Mouse (Mus musculus): ENCODE results near the gene Grid2.
A peak's percentile ranks its signal among the peaks of the same experiment; 100 is the strongest.

Grid2 gene

GRCm38 (mm10) chr6:64605753-64606152 is 1350.1 kb downstream of the Grid2 start:
- no peak for DNase-seq (ENCODE audit: low spot score)

GRCm38 (mm10) chr6:64607041-64607440 is 1351.4 kb downstream of the Grid2 start:
- no peak for DNase-seq (ENCODE audit: low spot score)

- peak; percentile 51 for DNase-seq (ENCODE audit: low spot score)
Measured at GRCm38 (mm10) chr6:64607942-64608341, 1352.3 kb downstream of the Grid2 start.

GRCm38 (mm10) chr6:64616843-64617242 is 1361.2 kb downstream of the Grid2 start:
- no peak for DNase-seq (ENCODE audit: low spot score)

- no peak for DNase-seq (ENCODE audit: low spot score)
Measured at GRCm38 (mm10) chr6:64617417-64618135, 1361.9 kb downstream of the Grid2 start.

- peak; percentile 48 for DNase-seq (ENCODE audit: low spot score)
Measured at GRCm38 (mm10) chr6:64623404-64623803, 1367.7 kb downstream of the Grid2 start.

- DNase-seq (ENCODE audit: low spot score), result no peak
Measured at GRCm38 (mm10) chr6:64647661-64648060, 1392.0 kb downstream of the Grid2 start.

- DNase-seq (ENCODE audit: low spot score), result no peak
Measured at GRCm38 (mm10) chr6:64648196-64648595, 1392.5 kb downstream of the Grid2 start.

- DNase-seq (ENCODE audit: low spot score), result peak; percentile 57
Measured at GRCm38 (mm10) chr6:64649296-64650226, 1393.9 kb downstream of the Grid2 start.

GRCm38 (mm10) chr6:64650765-64651164 is 1395.1 kb downstream of the Grid2 start:
- no peak for DNase-seq (ENCODE audit: low spot score)

GRCm38 (mm10) chr6:64671010-64671409 is 1415.3 kb downstream of the Grid2 start:
- no peak for DNase-seq (ENCODE audit: low spot score)

GRCm38 (mm10) chr6:64678815-64679214 is 1423.1 kb downstream of the Grid2 start:
- DNase-seq (ENCODE audit: low spot score), result no peak

- peak; percentile 61 for DNase-seq (ENCODE audit: low spot score)
Measured at GRCm38 (mm10) chr6:64683974-64684373, 1428.3 kb downstream of the Grid2 start.

GRCm38 (mm10) chr6:64684973-64685372 is 1429.3 kb downstream of the Grid2 start:
- peak; percentile 60 for DNase-seq (ENCODE audit: low spot score)

GRCm38 (mm10) chr6:64688181-64688944 is 1432.7 kb downstream of the Grid2 start:
- no peak for DNase-seq (ENCODE audit: low spot score)

GRCm38 (mm10) chr6:64694688-64695087 is 1439.0 kb downstream of the Grid2 start:
- DNase-seq (ENCODE audit: low spot score), result no peak

- peak; percentile 44 for DNase-seq (ENCODE audit: low spot score)
Measured at GRCm38 (mm10) chr6:64703659-64704058, 1448.0 kb downstream of the Grid2 start.

- no peak for DNase-seq (ENCODE audit: low spot score)
Measured at GRCm38 (mm10) chr6:64727751-64728403, 1472.2 kb downstream of the Grid2 start.

- DNase-seq (ENCODE audit: low spot score), result peak; percentile 52
Measured at GRCm38 (mm10) chr6:64728499-64729198, 1473.0 kb downstream of the Grid2 start, which contains the start of gene Atoh1. Atoh1 (plus strand) TSS chr6:64729125.

- DNase-seq (ENCODE audit: low spot score), result peak; percentile 58
Measured at GRCm38 (mm10) chr6:64729231-64730011, 1473.7 kb downstream of the Grid2 start.

Data from testis, postnatal 10 days (tissue).